Mouse (Mus musculus) G1E (cell line): ENCODE data around the gene Dnm3. TPM values are rescaled to one million over a fixed set of nuclear protein-coding genes. Genes with fewer than 3 reads are reported as not detected.

Experiments used
- ATAC-seq: 2 replicates; pipeline ENCODE4 v1.8.0; 2016; ENCODE audit warnings: mild to moderate bottlenecking; ENCODE audit not compliant: insufficient number of reproducible peaks, poor library complexity, low FRiP score, severe bottlenecking; ENCODE audit errors: extremely low read depth
- DNase-seq: peaks from one replicate; pipeline ENCODE4 v3.0.0; 2012; ENCODE audit warnings: low spot score
- H3K27me3 ChIP-seq: 2 replicates; pipeline ENCODE4 v1.6.1; 2012; ENCODE audit warnings: mild to moderate bottlenecking, low read length, inconsistent platforms; ENCODE audit not compliant: insufficient read depth
- H3K36me3 ChIP-seq: replicated peaks from 2 replicates; pipeline ENCODE3; 2012; ENCODE audit warnings: mild to moderate bottlenecking, inconsistent platforms
- H3K4me1 ChIP-seq: 2 replicates; pipeline ENCODE4 v1.6.1; 2012; ENCODE audit warnings: low read depth, low read length, inconsistent platforms, mixed read lengths; ENCODE audit not compliant: insufficient read depth
- H3K4me3 ChIP-seq: 2 replicates; pipeline ENCODE4 v1.5.1; 2012; ENCODE audit warnings: low read depth, mild to moderate bottlenecking, inconsistent platforms, low read length, moderate library complexity, mixed read lengths
- H3K9me3 ChIP-seq: replicated peaks from 2 replicates; pipeline ENCODE4 v1.6.1; 2012; ENCODE audit warnings: inconsistent platforms
- CTCF ChIP-seq: IDR thresholded peaks from 2 replicates; pipeline ENCODE4 v1.5.1; 2012; ENCODE audit warnings: low read depth, low read length, inconsistent platforms, mixed read lengths
- GATA1 ChIP-seq: IDR thresholded peaks from 2 replicates; pipeline ENCODE4 v1.6.1; 2012; ENCODE audit warnings: borderline replicate concordance, low read length, inconsistent platforms, mixed read lengths
- GATA2 ChIP-seq: IDR thresholded peaks from 2 replicates; pipeline ENCODE4 v1.6.1; 2012; ENCODE audit warnings: low read depth, low read length, inconsistent platforms, borderline replicate concordance
- POLR2AphosphoS5 ChIP-seq: IDR thresholded peaks from 2 replicates; pipeline ENCODE4 v1.6.1; 2012; ENCODE audit warnings: low read depth, low read length, inconsistent platforms; ENCODE audit not compliant: insufficient replicate concordance
- TAL1 ChIP-seq: conservative IDR thresholded peaks from 2 replicates; pipeline ENCODE4 v1.6.1; 2012; ENCODE audit warnings: low read depth, low read length, inconsistent platforms, mixed read lengths
- polyA plus RNA-seq: library from polyadenylated mRNA; stranded (reverse); fragments of >175 nt; gene quantifications from 2 replicates; pipeline ENCODE4 v1.2.3, GENCODE M21; 2012
- total RNA-seq, 2 experiments: library from RNA; stranded (forward) in 1 of 2; stranded (reverse) in 1 of 2; fragments of 200-1000 nt in 1 of 2; fragments of >200 nt in 1 of 2; fragmentation: Nextera tagmentation in 1 of 2; gene quantifications; 2 replicates each; pipeline ENCODE4 v1.2.3; 2014 to 2017

The Dnm3 gene
- total and polyA plus RNA-seq, 3 experiments = 0.27 to 0.66 TPM; not detected in 1

- no peak for ATAC-seq
- TF ChIP-seq CTCF = no peak
- TF ChIP-seq POLR2AphosphoS5 = no peak
- no peak for TF ChIP-seq GATA1
- TF ChIP-seq TAL1 = no peak
- no peak for TF ChIP-seq GATA2
These were observed 457.1 kb downstream of the Dnm3 start for GRCm38 (mm10) chr1:162020766-162021165.

GRCm38 (mm10) chr1:162020303-162020731 lies 457.5 kb downstream of the Dnm3 start:
- ATAC-seq (no peak), DNase-seq (no peak)
- Histone ChIP-seq H3K36me3 (no peaks in the 10 kb centered on the region), H3K4me3 (no peak overlapping the region), H3K27me3 (peaks cover 4% of the 10 kb centered on the region; the same call in 1 of the 2 replicates), H3K4me1 (no peaks in the 10 kb centered on the region), H3K9me3 (no peaks in the 10 kb centered on the region)
- TF ChIP-seq TAL1 = no peak
- no peak for TF ChIP-seq GATA1
- TF ChIP-seq GATA2 = no peak
- no peak for TF ChIP-seq POLR2AphosphoS5
- no peak for TF ChIP-seq CTCF

More at GRCm38 (mm10) chr1:162020766-162021165, 457.1 kb downstream of the Dnm3 start:
- H3K27me3 ChIP-seq = peaks cover 8% of the 10 kb centered on the region
- H3K4me3 ChIP-seq = no peak overlapping the region
- H3K9me3 ChIP-seq = no peaks in the 10 kb centered on the region
- H3K4me1 ChIP-seq = no peaks in the 10 kb centered on the region
- no peak for DNase-seq
- H3K36me3 ChIP-seq = no peaks in the 10 kb centered on the region

GRCm38 (mm10) chr1:162018601-162018977 lies 459.2 kb downstream of the Dnm3 start:
- Histone ChIP-seq H3K4me1 (no peaks in the 10 kb centered on the region), H3K27me3 (peaks cover 4% of the 10 kb centered on the region), H3K4me3 (no peak overlapping the region), H3K9me3 (no peaks in the 10 kb centered on the region), H3K36me3 (no peaks in the 10 kb centered on the region)
- no peak for DNase-seq
- no peak for TF ChIP-seq TAL1
- TF ChIP-seq CTCF = no peak
- TF ChIP-seq GATA2 = no peak
- no peak for TF ChIP-seq GATA1
- no peak for TF ChIP-seq POLR2AphosphoS5
- no peak for ATAC-seq

- TF ChIP-seq TAL1 (no peak), GATA2 (no peak), CTCF (no peak), GATA1 (no peak)
- Histone ChIP-seq H3K36me3 (no peaks in the 10 kb centered on the region), H3K9me3 (no peaks in the 10 kb centered on the region), H3K4me1 (no peaks in the 10 kb centered on the region), H3K27me3 (peaks cover 9% of the 10 kb centered on the region; the same call in 1 of the 2 replicates), H3K4me3 (no peak overlapping the region)
- DNase-seq (no peak), ATAC-seq (no peak)
These were observed 459.7 kb downstream of the Dnm3 start for GRCm38 (mm10) chr1:162017975-162018600.

- no peak for TF ChIP-seq POLR2AphosphoS5
- no peak for TF ChIP-seq TAL1
- TF ChIP-seq GATA2 = no peak
- TF ChIP-seq CTCF = no peak
- TF ChIP-seq GATA1 = no peak
- no peak for ATAC-seq
- no peak for DNase-seq
- H3K4me3 ChIP-seq = no peak overlapping the region
- no peaks in the 10 kb centered on the region for H3K4me1 ChIP-seq
- H3K27me3 ChIP-seq = peaks cover 9% of the 10 kb centered on the region; the same call in 1 of the 2 replicates
- H3K36me3 ChIP-seq = no peaks in the 10 kb centered on the region
- no peaks in the 10 kb centered on the region for H3K9me3 ChIP-seq
These were observed 460.9 kb downstream of the Dnm3 start for GRCm38 (mm10) chr1:162016982-162017381.

- Histone ChIP-seq H3K36me3 (no peaks in the 10 kb centered on the region), H3K27me3 (peaks cover 11% of the 10 kb centered on the region; the same call in 1 of the 2 replicates), H3K4me3 (no peak overlapping the region), H3K4me1 (no peaks in the 10 kb centered on the region), H3K9me3 (no peaks in the 10 kb centered on the region)
- DNase-seq (no peak), ATAC-seq (no peak)
- TF ChIP-seq TAL1 (no peak), GATA1 (no peak), GATA2 (no peak), CTCF (no peak), POLR2AphosphoS5 (no peak)
These were observed 462.5 kb downstream of the Dnm3 start for GRCm38 (mm10) chr1:162015247-162015862.
